Mouse (Mus musculus) cerebellum, postnatal 36 days (tissue): Measurements from ENCODE around the gene Txndc5.
A peak's percentile ranks its signal among the peaks of the same experiment; 100 is the strongest.

Source experiments
- DNase-seq, 2 experiments: peaks; one replicate each; pipeline ENCODE4 v3.0.0; 2021 to 2022; ENCODE audit warnings: mixed read lengths in 2 of 2

Gene Txndc5

DNA sequence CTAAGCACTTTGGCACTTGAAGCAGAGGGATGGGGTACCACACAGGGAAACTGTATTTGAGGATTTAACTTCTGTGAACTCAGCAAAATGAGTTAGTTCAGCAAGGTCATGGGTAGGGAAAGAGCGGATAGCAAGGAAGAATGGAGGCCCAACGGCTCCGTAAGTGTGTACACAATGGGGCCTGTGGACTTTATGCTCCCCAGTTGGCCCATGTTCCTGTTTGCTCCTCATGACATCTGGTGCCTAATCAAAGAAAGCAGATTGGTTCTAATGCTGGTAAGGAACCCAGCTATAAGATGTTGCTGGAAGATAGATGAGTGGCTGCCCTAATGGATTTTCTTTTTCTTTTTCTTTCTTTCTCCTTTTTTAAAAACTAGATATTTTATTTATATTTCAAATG lies 3.4 kb downstream of the Txndc5 start:
- no peak for DNase-seq

DNA sequence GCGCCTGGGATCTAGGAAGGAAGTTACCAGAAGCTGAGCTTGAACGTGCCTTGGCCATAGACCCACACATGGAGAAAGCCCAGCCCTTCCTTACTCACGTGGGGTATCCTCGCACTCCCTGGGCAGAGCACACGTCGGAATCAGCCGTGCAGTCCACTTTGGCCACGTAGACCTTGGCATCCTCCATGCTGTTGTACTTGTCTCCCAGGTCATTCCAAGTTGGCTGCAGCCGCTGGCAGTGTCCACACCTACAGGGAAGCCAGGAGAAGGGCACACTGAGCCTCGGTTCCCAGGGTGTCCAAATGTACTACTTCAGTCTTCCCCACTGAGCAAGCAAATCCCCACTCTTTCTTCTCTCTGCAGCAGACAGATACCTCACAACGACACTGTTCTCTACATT lies 5.4 kb downstream of the Txndc5 start:
- no peak for DNase-seq

DNA sequence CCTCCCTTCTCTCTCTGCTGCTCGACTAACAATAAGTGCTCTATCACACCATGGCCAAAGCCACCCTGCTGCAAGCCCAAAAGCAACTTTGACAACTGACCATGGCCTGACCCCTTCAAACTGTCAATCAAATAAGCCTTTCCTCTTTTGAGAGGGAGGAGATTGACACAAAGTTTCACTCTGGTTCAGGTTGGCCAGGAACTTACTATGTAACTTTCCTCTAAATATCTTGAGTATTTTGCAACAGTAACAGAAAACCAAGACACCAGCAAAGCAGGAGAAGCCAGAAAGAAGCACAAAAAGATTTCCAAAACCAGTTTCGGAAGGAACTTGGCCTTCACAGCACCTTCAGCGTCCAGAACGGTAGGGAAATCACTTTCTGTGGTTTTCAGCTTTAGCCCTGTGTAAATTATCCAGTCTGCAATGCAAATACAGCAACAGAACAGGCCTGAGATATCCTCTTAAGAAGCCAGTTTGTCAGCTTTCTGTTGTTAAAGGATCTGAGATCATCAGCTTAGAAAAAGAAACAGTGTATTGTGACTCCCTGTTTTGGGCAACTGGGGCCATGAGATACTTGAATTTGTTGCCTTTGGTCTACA lies 6.5 kb downstream of the Txndc5 start:
- DNase-seq: no peak

DNA sequence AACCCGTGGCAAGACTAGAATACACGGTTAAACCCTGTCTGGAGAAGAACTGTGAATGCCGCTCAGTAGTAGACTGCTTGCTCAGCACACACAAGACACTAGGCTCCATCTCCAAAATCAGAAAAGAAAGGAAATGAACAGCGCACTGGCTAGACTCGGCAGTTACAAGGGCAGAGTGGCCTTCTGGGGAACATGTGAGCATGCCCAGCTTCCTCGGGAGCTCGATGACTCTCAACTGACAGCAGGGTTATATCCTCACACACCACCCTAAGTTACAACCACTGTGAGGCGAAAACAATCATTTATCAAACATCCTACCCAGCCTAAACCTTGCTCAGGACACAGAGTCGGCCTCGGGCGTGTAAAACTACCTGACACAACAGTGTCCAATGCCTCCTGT lies 8.3 kb downstream of the Txndc5 start:
- no peak for DNase-seq

DNA sequence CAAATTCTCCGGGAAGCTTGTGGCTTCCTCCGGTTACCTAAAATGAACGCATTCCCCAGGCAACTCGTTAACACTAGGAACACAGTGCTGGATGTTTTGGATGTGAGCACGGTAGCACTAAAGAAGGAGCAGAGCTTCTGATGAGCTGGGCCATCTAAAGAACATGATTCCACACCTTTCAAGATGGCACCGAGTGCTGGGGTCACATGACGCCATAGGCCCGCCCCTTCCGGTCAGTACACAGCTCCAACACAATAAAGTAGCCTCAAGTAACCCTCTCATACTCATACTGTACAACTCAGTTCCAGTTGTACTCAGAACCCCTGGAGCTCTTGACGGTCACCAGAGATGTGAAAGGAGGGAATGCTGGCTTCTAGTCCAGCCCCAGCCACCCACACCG lies 12.0 kb downstream of the Txndc5 start:
- DNase-seq: no peak

DNA sequence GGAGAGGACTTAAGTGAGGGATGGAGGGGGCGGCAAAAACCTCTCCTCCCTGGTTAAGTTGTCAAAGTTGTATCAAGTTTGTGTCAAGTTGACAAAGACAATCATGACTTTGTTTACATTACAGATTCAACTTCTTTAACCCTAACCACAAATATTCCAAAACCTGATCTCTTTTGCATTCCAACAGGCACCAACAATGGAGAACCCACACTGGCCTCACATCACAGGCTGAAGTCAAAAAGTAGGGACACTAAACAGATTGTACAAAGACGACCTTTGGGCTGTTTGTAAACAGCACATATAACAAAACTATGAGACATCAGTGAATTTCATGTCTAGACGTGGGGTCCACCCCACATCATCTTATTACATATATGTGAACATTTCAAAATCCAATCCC lies 12.8 kb downstream of the Txndc5 start:
- no peak for DNase-seq

DNA sequence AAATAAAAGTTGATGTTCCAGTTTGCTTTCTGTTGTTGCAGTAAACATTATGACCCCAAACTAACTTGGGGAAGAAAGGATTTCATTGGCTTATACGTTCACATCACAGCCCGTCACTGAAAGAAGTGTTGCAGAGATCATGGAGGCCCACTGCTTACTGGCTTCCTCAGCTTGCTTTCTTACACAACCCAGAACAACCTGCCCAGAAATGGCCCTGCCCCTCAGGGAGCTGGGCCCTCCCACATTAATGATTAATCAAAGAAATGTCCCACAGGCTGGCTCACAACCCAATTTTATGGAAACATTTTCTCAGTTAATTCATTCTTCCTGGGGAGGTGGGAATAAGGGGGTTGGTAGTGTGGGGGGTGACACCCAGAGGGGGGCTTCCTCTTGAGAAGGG lies 13.2 kb downstream of the Txndc5 start:
- no peak for DNase-seq

DNA sequence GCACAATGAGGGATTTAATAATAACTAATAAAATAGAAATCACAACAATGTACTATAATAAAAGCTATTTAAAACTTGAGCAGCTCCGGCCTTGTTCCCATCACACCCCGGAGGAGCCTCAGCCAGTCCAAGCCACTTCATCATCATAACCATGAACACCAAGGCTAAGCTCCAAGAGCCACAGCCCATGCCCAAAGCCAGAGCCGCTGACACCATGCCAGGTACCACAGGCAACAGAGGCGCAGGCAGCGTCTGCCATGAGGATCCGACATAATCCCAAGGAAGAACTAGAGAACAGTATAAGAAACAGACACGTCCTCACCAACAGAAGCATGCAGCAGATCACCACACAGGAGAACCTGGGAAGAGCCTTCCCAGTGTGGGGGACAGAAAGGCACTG lies 14.7 kb downstream of the Txndc5 start:
- no peak for DNase-seq

DNA sequence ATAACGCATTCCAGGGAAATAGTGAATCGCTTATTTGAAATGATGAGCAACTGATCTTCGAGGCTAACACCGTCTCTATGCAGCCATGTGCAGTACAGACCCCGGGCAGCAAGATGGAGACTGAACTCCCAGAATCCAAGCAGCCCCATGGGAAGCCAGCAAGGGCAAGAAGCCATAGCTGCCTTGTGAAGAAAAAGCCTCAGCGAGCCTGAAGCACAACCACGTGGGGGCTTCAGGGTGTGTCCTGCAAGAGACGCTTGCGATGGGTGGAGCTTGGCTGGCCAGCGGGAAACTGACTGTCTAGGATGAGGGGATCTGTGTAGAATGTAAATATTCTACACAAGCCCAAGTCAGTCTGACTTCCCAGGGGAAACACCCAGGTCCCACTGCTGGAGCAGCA lies 16.6 kb downstream of the Txndc5 start:
- no peak for DNase-seq

DNA sequence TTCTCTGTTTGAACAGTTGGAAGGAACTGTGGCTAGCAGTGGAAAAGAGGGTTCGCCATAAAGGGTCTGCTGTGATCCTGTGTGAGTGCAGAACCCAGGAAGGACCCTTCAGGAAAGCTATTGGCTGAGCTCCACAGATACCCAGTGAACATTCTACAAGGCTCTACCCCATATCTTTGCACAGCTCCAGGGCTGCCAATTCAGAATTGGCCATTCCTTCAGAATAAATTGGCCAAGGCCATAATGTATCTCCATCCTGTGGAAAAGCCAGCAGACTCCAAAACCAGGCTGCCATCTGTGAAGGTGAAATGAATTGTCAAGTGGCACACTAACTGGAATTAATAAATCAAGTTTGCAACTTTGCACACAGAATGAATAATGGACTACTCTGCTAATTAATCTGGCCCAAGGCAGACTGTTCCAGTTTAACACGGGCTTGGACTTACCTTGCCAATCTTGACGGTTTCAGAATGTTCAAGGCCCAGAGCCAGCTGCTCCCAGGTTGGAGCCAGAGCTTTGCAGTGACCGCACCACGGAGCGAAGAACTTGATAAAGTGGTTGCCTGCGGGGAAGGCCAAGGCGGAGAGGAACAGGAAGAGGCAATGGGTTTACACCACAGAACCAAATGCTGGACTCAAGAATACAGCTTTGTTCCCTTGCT lies 18.8 kb downstream of the Txndc5 start:
- peak in 1 of 2 experiments; percentile 14 for DNase-seq

DNA sequence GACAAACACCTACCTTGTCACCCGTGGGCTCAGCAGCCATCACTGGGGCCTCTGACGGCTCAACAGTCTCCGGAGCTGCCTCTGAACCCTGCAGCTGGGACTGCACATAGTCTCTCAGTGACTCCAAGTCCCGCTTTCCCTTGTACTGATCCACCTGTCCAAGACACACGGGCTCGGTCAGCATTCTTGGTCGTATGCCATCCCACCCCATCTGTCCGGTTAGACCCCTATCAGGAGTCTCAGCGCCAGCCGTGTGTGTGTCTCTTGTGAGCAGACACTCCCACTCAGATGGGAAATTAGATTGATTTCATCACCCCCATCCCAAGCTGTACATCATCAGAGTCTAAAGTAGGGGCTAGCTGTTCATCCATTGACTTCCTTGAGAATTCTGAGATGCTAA lies 21.7 kb downstream of the Txndc5 start:
- no peak for DNase-seq

DNA sequence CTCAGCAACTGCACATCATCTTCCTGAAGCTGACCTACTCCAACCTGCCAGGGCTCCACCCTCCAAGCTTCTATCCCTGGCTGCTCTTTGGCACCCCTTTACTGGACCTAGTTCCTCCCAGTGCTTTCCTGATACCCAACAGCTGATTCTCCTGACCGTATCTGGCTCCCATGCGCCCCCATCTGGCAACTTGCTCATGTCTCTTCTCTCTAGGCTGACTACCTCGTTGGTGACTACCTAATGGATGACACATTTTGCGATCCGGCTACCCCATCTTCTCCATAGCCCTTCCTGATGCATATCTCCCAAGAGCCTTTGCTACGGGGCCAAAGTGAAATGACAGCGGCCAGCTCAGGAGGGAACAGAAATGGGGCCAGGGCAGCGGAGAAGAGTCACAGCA lies 22.3 kb downstream of the Txndc5 start:
- peak; percentile 27 to 33 for DNase-seq

DNA sequence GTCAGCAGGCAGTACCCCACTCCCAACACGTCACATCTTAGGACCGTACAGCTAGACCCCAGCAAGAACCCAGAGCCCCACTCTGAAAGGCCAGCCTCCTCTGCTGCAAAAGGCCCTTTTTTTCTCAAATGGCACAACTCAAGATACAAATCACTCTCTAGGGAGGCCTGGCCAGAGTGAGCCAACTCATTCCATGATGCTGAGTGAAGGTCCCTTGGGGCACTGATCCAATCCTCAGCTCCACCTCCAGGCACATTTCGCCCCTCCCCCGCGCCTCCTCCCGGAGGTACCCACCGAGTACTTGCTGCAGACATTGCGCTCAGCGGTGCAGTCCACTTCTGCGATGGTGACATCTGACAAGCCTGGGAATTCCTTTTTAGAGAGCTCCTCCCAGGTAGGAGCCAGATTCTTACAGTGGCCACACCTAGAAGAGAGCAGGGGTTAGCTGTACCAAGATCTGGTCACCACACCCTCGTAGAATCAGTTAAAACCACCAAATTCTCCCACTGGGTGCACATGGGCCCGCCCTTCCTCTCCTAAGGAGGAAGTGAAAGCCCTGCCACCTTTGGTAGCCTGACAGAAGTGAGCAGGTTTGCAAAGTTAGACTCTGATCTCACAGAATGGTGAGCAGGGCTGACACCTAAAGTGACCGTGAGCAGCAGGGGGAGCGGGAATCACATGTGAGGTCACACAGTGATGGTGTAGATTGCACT lies 25.3 kb downstream of the Txndc5 start:
- DNase-seq: no peak

DNA sequence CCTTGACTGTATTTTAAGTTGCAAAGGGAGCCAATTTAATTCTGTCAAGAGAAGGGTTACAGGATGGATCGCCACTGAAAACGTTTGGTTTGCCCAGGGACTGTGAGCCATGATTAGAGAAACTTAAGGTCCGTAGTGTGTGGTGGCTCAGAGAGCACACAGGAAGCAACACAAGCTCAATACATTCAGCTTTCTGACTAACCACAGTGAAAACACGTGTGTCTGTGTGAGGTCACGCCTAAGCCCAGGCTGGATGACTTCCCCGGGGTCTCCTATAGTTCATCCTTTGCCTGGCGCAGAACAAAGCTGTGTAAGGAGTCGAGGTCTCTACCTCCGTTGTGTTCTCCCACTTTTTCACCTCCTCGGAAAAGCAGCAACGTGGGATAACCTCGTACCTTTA lies 27.3 kb downstream of the Txndc5 start:
- no peak for DNase-seq

DNA sequence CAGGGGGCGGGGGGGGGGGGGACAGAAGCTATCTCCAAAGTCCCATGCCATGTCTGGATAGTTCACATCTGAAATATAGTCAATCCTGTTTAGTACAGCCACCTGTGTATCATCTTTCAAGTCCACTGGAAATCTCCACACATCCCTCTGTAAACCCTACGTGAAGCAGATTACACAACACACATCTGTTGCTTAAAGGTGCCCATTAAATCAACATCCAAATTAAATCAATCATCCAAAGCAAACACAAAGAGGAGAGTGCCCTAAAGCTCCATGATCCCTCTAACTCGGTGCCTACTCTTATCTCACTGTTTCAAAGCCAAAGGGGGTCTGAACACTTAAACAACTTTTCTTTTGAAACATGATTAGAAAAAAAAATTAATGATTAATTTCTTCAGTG lies 31.9 kb downstream of the Txndc5 start:
- no peak for DNase-seq

DNA sequence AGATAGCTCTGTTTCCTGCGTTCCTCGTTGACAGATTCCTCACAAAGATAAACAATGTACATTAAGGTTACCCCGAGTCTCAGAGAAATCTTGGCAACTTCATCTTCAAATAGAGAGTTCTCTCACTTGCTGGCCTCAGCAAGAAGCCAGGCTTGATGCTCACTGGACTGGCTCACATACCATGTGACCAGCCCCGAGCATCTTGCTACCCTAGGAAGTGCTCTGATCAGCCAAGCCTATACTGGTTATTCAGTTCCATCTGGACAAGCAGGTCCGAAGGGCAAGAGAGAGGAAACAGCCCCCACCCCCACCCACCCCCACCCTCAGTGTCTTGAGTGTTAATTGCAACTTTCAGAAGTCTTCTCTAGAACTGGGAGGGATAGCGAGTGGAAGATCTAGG lies 41.9 kb downstream of the Txndc5 start:
- no peak for DNase-seq

DNA sequence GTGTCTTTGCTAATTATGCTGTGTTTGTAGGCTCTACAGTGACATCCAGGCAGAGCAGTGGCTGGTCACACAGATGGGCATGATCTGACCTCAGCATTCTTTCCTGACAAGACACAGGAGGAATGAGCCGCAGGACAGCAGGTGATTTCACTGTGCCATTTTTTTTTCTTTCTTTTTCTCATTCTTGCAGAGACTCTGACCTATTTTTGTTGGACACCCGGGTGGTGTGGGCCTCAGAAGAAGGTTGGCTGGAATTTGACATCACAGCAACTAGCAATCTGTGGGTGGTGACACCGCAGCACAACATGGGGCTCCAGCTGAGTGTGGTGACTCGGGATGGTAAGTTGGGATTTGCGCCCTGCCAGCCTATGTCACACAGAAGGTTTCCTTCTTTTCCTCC lies 43.9 kb downstream of the Txndc5 start:
- DNase-seq: peak in 1 of 2 experiments; percentile 10

DNA sequence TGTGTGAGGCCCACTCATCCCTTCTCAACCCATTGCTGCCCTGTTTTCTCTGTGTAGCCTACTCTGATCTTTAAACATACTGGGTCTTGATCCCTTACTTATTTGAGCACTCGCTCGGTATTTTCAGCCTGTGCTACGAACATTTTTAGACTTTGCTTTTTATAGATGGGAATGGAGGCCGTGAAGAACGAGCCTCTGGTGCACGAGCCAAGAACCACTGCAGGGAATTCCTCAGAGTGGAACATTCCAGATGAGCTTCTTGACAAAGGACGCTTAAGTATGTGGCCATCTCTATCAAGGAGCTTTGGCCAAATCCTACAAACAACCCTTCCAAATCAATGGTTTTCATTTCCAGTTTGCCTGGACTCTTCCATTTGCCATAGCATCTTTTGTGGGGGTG lies 47.6 kb downstream of the Txndc5 start:
- DNase-seq: no peak

DNA sequence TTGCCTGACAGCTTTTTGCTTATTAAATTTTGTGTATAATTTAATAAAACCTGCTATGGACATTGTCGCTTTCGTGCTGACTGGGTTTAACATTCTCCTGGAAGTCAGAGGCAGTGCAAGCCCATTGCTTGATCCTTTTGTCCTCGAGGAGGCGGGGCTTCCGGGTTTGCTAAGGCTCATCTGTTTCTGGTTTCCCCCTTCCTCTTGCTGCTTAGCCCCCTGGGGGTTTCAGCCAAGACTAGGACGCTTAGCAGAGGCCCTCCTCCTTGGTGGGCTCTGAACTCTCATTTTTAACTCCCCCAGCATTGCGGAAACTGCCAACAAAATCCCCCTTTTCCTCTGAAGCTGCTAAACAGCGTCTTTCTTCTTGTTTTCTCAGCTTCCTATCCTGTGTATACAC lies 51.7 kb downstream of the Txndc5 start:
- DNase-seq: no peak

DNA sequence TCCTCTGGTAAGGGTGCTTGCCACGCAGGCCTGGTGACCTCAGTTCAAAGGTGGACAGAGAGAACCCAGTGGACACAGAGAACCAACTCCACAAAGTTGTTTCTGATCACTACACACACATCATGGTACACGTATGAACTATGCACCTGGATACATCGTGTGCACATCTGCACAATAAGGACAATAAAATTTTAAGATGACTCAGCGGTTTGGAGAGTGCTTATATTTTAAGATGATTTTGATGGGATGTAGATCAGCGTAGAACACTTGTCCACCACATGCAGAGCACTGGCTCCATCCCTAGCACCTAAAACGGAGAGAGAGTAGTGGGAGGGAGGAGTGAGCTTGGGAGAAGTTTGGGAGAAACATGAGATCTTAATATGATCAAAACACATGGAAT lies 55.1 kb downstream of the Txndc5 start:
- DNase-seq: no peak

DNA sequence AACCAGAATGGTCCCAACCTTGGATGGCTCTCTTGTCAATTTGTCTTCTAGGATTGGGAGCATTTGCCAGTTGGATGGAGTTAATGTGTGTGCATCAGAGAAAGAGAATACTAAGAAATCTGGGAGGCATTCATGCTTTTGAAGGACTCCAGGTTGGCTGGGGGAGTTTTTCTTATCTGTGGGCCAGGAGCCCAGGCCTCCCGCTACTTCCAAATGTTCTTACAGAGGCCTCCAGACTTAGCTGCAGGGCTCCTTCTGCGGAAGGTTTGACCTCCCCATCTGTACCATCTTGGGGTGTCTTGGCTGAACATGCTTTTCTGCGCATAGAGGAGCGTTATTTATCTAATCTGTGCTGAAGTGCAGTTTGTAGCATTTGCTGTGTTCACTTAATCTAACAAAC lies 56.0 kb downstream of the Txndc5 start:
- DNase-seq: no peak

DNA sequence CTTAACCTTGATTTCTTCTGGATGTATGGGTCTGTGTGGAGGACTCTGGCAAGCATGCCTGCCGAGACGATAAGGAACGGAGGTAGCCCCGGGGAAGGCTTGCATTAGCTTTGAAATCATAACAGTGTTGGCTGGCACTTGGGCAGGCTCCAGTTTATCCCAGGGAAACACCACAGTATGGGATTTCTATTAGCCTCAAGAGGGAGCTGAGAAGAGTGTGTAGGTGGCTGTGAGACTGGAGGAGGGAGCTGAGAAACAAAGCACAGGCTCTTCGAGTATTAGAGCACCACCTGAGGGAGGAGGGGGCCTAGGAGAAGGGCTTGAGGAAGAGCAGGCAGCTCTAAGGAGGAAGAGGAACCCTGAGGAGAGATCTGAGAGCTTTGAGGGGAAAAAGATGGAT lies 57.7 kb downstream of the Txndc5 start:
- DNase-seq: no peak

DNA sequence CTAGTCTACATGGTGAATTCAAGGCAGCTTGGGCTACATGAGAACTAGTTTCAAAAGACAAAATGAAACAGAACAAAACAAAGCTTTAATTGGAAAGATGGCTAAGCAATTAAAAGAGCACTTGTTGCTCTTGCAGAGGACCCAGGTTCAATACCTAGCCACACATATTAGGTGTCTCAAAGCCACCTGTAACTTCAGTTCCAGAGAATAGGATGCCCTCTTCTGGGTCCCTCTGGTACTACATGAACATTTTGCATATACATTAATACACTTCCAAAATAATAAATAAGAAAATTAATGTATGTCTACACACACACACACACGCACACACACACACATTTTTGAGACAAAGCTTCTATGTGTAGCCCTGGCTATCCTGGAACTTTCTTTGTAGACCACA lies 65.2 kb downstream of the Txndc5 start:
- no peak for DNase-seq

DNA sequence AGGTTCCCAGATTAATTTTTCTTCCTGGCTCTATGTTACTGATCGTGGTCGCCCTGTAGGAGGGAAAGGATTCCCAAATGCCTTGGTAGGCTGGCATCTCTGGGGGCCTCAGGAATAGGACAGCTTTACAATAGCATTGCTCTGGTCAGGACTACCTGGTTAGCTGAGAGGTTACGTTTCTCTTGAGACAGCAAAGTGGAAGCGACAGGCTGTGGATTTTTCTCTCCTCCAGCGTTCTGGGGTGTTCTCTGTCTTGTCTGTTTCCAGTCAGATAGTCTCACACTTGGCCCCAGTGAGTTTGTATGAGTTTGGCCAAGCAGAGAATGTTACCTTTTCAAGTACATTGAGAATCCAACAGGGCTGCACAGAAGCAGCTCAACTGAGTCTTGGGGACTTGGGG lies 77.2 kb downstream of the Txndc5 start:
- DNase-seq: no peak
